Mouse (Mus musculus) embryonic facial prominence, embryonic 15.5 days (tissue): ENCODE measurements around the gene Pcnx3. TPM values are rescaled to one million over a fixed set of nuclear protein-coding genes. Genes with fewer than 3 reads are reported as not detected.
"Not testable (repeated sequence)": the region's sequence is repeated elsewhere in the genome, so short reads cannot be mapped to it uniquely, and the experiment has no call there.

Experiments
- ATAC-seq: fragments of 200-750 bp; cut with Nextera tagmentation; 2 replicates; pipeline ENCODE4 v1.8.0; 2017; ENCODE audit warnings: low read depth, moderate TSS enrichment; ENCODE audit not compliant: insufficient number of reproducible peaks, low FRiP score, low TSS enrichment
- H3K27ac ChIP-seq: fragments of 300-500 bp; sonication (generic); replicated peaks from 2 replicates; pipeline ENCODE4 v1.5.1; 2015; ENCODE audit warnings: mild to moderate bottlenecking, inconsistent platforms
- H3K27me3 ChIP-seq: fragments of 300-500 bp; sonication (generic); 2 replicates; pipeline ENCODE4 v1.6.1; 2015; ENCODE audit warnings: inconsistent platforms
- H3K36me3 ChIP-seq: fragments of 300-500 bp; sonication (generic); 2 replicates; pipeline ENCODE4 v1.6.1; 2015; ENCODE audit warnings: mild to moderate bottlenecking, inconsistent platforms
- H3K4me1 ChIP-seq: fragments of 300-500 bp; sonication (generic); 2 replicates; pipeline ENCODE4 v1.6.1; 2015; ENCODE audit warnings: inconsistent platforms
- H3K4me2 ChIP-seq: fragments of 300-500 bp; sonication (generic); replicated peaks from 2 replicates; pipeline ENCODE4 v1.6.1; 2015; ENCODE audit warnings: mild to moderate bottlenecking, inconsistent platforms
- H3K4me3 ChIP-seq: fragments of 300-500 bp; sonication (generic); replicated peaks from 2 replicates; pipeline ENCODE4 v1.5.1; 2015; ENCODE audit warnings: mild to moderate bottlenecking, inconsistent platforms
- H3K9ac ChIP-seq: fragments of 300-500 bp; sonication (generic); 2 replicates; pipeline ENCODE4 v1.6.1; 2015; ENCODE audit warnings: inconsistent platforms
- H3K9me3 ChIP-seq: fragments of 300-500 bp; sonication (generic); replicated peaks from 2 replicates; pipeline ENCODE4 v1.6.1; 2016; ENCODE audit warnings: inconsistent platforms
- WGBS: fragments of 180-500 bp; shearing (Covaris S2); methylation state at CpG from one replicate; pipeline ENCODE4 v1.1.7; 2015; 5-methylcytosine and 5-hydroxymethylcytosine counted together
- polyA plus RNA-seq: library from polyadenylated mRNA; unstranded; fragments of >200 nt; fragmentation: Nextera tagmentation; extraction: Ambion mirVana; gene quantifications from 2 replicates; pipeline ENCODE4 v1.2.1, GENCODE M21; 2015

Pcnx3 gene
- polyA plus RNA-seq, 1 experiment from 2014 or later, result 24.6 TPM

GRCm38 (mm10) chr19:5690343-5690735 is 1.6 kb upstream of the Pcnx3 start:
- Histone ChIP-seq H3K4me2 (peak overlapping the region; percentile 94), H3K4me3 (peak overlapping the region; percentile 75), H3K27me3 (no peaks in the 10 kb centered on the region), H3K9me3 (no peaks in the 10 kb centered on the region), H3K27ac (peak overlapping the region; percentile 97), H3K4me1 (peaks cover 55% of the 10 kb centered on the region), H3K9ac (peak overlapping the region; percentile 73), H3K36me3 (peaks cover 41% of the 10 kb centered on the region)
- WGBS, result 49% methylated on average over 15 of the region's 15 CpGs
- ATAC-seq, result no peak

- Histone ChIP-seq H3K4me2 (peak overlapping the region; percentile 94), H3K4me1 (peaks cover 53% of the 10 kb centered on the region), H3K9ac (peak overlapping the region; percentile 73), H3K36me3 (peaks cover 41% of the 10 kb centered on the region), H3K9me3 (no peaks in the 10 kb centered on the region), H3K4me3 (peak overlapping the region; percentile 75), H3K27ac (peak overlapping the region; percentile 97), H3K27me3 (no peaks in the 10 kb centered on the region)
- WGBS, result 7% methylated on average over 41 of the region's 42 CpGs
- ATAC-seq, result peak; percentile 77
Observed at GRCm38 (mm10) chr19:5689565-5690342, 1.0 kb upstream of the Pcnx3 start.

GRCm38 (mm10) chr19:5689088-5689428 is 350 bp upstream of the Pcnx3 start:
- H3K4me1 ChIP-seq, result peaks cover 51% of the 10 kb centered on the region
- H3K9me3 ChIP-seq, result no peaks in the 10 kb centered on the region
- no peak for ATAC-seq
- peaks cover 43% of the 10 kb centered on the region for H3K36me3 ChIP-seq
- peak overlapping the region; percentile 73 for H3K9ac ChIP-seq
- WGBS, result under 1% methylated on average over 7 of the region's 7 CpGs
- H3K4me3 ChIP-seq, result peak overlapping the region; percentile 75
- no peaks in the 10 kb centered on the region for H3K27me3 ChIP-seq
- peak overlapping the region; percentile 97 for H3K27ac ChIP-seq
- H3K4me2 ChIP-seq, result peak overlapping the region; percentile 94

DNA sequence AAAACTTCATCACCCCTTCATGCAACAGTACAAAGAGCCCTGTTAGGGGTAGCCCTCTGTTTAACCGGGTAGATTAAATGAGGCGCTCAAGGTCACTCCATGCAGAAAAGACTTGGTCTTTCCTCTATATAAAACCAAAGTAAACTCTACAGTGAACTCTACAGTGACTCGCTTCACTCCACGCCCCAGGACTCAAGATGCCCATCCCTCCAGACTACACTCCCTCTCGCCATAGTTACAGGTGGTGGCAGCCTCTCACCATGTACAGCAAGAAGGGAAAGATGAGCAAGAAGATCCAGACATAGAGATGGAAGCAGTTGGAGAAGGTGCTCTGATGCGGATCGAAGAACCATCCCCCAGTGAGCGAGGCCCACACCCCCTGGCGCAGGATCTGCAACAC is 970 bp downstream of the Pcnx3 start:
- Histone ChIP-seq H3K4me1 (peaks cover 39% of the 10 kb centered on the region), H3K27me3 (no peaks in the 10 kb centered on the region), H3K27ac (peak overlapping the region; percentile 97), H3K4me3 (peak overlapping the region; percentile 75), H3K4me2 (peak overlapping the region; percentile 94), H3K36me3 (peaks cover 43% of the 10 kb centered on the region), H3K9me3 (no peaks in the 10 kb centered on the region), H3K9ac (peak overlapping the region; percentile 80)
- ATAC-seq, result no peak
- WGBS, result 16% methylated on average over 9 of the region's 9 CpGs

DNA sequence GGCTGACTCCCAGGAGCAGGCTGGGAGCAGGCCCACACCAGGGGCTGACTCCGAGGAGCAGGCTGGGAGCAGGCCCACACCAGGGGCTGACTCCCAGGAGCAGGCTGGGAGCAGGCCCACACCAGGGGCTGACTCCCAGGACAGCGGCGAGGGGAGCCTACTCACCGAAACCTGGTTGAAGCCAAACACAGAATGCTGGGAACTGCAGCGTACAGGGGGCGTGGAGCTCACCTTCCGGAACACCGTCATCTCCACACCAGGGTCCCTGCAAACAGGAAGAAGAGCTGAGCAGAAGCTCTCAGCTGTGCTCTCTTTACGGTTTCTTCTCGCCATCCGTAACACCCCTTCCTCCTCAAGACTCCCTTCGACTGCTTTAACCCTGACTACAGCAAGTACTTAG is 1.8 kb downstream of the Pcnx3 start:
- Histone ChIP-seq H3K4me3 (0 out of 2 replicates have a peak overlapping the region, but pooled peaks have one; percentile 75), H3K36me3 (peaks cover 50% of the 10 kb centered on the region), H3K9ac (peak overlapping the region; percentile 80; the same call in 1 of the 2 replicates), H3K4me2 (peak overlapping the region; percentile 94; the same call in 1 of the 2 replicates), H3K4me1 (peaks cover 31% of the 10 kb centered on the region)
- not testable (repeated sequence) for H3K9me3 ChIP-seq, H3K27me3 ChIP-seq, ATAC-seq, H3K27ac ChIP-seq
- 93% methylated on average over 12 of the region's 12 CpGs for WGBS

DNA sequence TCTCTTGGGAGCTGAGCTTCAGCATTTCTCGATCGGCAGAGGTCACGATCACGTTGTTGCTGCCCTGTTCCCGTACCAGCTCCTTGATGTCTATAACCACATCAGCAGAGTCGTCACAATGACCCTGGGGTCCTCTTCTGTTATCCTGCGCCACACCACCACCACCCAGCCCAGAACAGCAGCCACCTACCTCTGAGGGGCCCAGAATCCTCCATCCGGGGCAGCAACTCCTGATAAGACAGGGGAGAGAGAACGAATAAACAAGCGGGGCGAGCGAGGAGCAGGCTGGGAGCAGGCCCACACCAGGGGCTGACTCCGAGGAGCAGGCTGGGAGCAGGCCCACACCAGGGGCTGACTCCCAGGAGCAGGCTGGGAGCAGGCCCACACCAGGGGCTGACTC is 2.3 kb downstream of the Pcnx3 start:
- Histone ChIP-seq H3K27ac (no peak overlapping the region), H3K36me3 (peaks cover 56% of the 10 kb centered on the region), H3K9me3 (no peaks in the 10 kb centered on the region), H3K4me1 (peaks cover 26% of the 10 kb centered on the region), H3K4me3 (no peak overlapping the region), H3K27me3 (no peaks in the 10 kb centered on the region), H3K9ac (no peak overlapping the region), H3K4me2 (no peak overlapping the region)
- ATAC-seq, result no peak
- WGBS, result 91% methylated on average over 13 of the region's 13 CpGs

- Histone ChIP-seq H3K9ac (no peak overlapping the region), H3K9me3 (no peaks in the 10 kb centered on the region), H3K4me2 (no peak overlapping the region), H3K36me3 (peaks cover 61% of the 10 kb centered on the region), H3K4me1 (peaks cover 20% of the 10 kb centered on the region), H3K4me3 (no peak overlapping the region), H3K27me3 (no peaks in the 10 kb centered on the region), H3K27ac (no peak overlapping the region)
- no peak for ATAC-seq
- WGBS, result 94% methylated on average over 11 of the region's 11 CpGs
Observed at GRCm38 (mm10) chr19:5685861-5686260, 2.8 kb downstream of the Pcnx3 start.

DNA sequence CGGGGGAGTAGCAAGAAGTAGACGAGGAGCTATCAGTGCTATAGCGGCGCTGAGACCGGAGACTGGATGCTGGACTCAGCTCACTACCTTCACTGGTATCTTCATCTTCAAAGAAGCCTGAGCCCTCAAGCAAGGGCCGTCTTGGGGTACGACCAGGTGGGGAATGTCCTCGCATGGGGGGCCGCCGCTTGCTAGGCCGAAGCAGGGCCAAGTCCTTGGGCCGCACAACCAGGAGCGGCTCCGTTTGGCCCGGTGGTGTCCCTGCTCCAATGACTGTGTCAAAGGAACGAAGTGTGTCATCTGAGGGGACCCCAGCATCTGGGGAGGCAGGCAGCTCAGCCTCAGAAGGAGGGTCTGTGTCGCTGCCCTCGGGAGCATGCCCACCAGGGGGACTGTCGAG is 3.3 kb downstream of the Pcnx3 start:
- H3K36me3 ChIP-seq, result peaks cover 66% of the 10 kb centered on the region
- no peaks in the 10 kb centered on the region for H3K9me3 ChIP-seq
- H3K9ac ChIP-seq, result no peak overlapping the region
- no peak overlapping the region for H3K27ac ChIP-seq
- no peak overlapping the region for H3K4me3 ChIP-seq
- H3K4me1 ChIP-seq, result peaks cover 16% of the 10 kb centered on the region
- WGBS, result 92% methylated on average over 19 of the region's 19 CpGs
- ATAC-seq, result no peak
- H3K4me2 ChIP-seq, result no peak overlapping the region
- no peaks in the 10 kb centered on the region for H3K27me3 ChIP-seq

DNA sequence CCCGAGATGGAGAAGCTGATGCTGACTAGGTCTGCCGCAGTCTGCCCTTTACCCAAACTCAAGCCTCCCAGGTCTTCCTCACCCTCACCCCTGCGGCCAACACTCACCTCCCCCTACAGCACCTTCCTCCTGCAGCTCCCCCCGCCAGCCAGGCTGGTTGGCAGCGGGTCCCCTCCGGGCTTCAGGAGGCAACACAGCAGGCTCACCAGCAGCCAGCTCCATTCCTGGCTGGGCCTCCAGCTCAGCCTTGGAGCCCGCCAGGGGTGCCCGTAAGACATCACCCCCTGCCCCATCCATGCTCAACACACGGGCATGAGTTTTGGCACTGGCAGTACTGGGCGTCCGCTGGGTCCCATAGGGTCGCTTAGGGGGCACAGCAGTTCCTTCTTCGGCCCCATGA is 3.7 kb downstream of the Pcnx3 start:
- H3K36me3 ChIP-seq, result peaks cover 70% of the 10 kb centered on the region
- ATAC-seq, result no peak
- WGBS, result 92% methylated on average over 13 of the region's 13 CpGs
- H3K9ac ChIP-seq, result no peak overlapping the region
- no peaks in the 10 kb centered on the region for H3K9me3 ChIP-seq
- no peak overlapping the region for H3K27ac ChIP-seq
- no peak overlapping the region for H3K4me2 ChIP-seq
- no peak overlapping the region for H3K4me3 ChIP-seq
- H3K27me3 ChIP-seq, result no peaks in the 10 kb centered on the region
- H3K4me1 ChIP-seq, result peaks cover 12% of the 10 kb centered on the region

DNA sequence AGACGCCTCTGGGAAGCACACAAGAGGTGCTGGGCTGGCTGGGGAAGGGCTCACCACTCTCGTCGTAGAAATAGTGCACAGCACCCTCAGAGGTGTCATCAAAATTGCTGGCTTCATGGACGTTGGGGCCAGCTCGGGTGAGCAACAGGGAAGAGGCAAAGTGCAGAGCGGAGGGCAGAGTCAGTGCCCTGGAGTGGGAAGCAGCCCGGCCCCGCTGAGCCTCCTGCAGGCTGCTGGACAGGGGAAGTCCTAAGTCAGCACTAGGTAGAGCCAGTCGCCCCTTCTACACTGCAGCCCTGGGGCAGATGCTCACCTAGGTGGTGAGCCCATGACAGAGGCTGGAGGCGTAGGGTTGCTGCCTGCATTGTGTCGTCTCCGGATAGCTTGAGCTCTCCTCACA is 4.5 kb downstream of the Pcnx3 start:
- no peak overlapping the region for H3K27ac ChIP-seq

GRCm38 (mm10) chr19:5680432-5680831 is 8.3 kb downstream of the Pcnx3 start:
- Histone ChIP-seq H3K4me2 (no peak overlapping the region), H3K4me3 (no peak overlapping the region), H3K27ac (no peak overlapping the region), H3K27me3 (no peaks in the 10 kb centered on the region), H3K36me3 (peaks cover 96% of the 10 kb centered on the region), H3K9ac (no peak overlapping the region), H3K9me3 (no peaks in the 10 kb centered on the region), H3K4me1 (no peaks in the 10 kb centered on the region)
- WGBS, result 92% methylated on average over 4 of the region's 4 CpGs
- ATAC-seq, result no peak

More for the DNA sequence above, 4.5 kb downstream of the Pcnx3 start:
- Histone ChIP-seq H3K4me2 (no peak overlapping the region), H3K36me3 (peaks cover 78% of the 10 kb centered on the region), H3K4me3 (no peak overlapping the region), H3K27me3 (no peaks in the 10 kb centered on the region), H3K4me1 (peaks cover 12% of the 10 kb centered on the region), H3K9ac (no peak overlapping the region), H3K9me3 (no peaks in the 10 kb centered on the region)
- WGBS, result 89% methylated on average over 12 of the region's 12 CpGs
- no peak for ATAC-seq

GRCm38 (mm10) chr19:5668372-5668771 is 20.3 kb downstream of the Pcnx3 start:
- Histone ChIP-seq H3K36me3 (peaks cover 87% of the 10 kb centered on the region), H3K27me3 (no peaks in the 10 kb centered on the region), H3K4me3 (no peak overlapping the region), H3K4me1 (peaks cover 8% of the 10 kb centered on the region; the same call in 1 of the 2 replicates), H3K4me2 (no peak overlapping the region), H3K27ac (no peak overlapping the region), H3K9ac (no peak overlapping the region), H3K9me3 (no peaks in the 10 kb centered on the region)
- no peak for ATAC-seq
- 85% methylated on average over 4 of the region's 4 CpGs for WGBS
